Mouse (Mus musculus): ENCODE data around the gene Fermt2. TPM values are rescaled to one million over a fixed set of nuclear protein-coding genes. Genes with fewer than 3 reads are reported as not detected.
"Not testable (repeated sequence)": the region's sequence is repeated elsewhere in the genome, so short reads cannot be mapped to it uniquely, and the experiment has no call there.

Fermt2 gene
- polyA plus RNA-seq, 1 experiment: 19.3 TPM

GRCm38 (mm10) chr14:45504422-45505113 lies 25.4 kb downstream of the Fermt2 start:
- TF ChIP-seq POLR2A (IDR thresholded peaks at IDR 0.05; ENCODE audit: borderline replicate concordance, control insufficient read depth, low read depth, low read length) (no peak), CTCF (IDR thresholded peaks at IDR 0.05; ENCODE audit: control insufficient read depth, insufficient read depth, low read length) (no peak)
- 82% methylated on average over 10 of the region's 10 CpGs for WGBS
- no peaks in the 10 kb centered on the region for H3K4me1 ChIP-seq (ENCODE audit: control insufficient read depth, insufficient read depth, low read length)
- H3K4me3 ChIP-seq (replicated peaks; ENCODE audit: control insufficient read depth, low read depth, low read length): no peak overlapping the region
- H3K27ac ChIP-seq (ENCODE audit: control insufficient read depth, insufficient read depth, low read depth, low read length, poor library complexity): no peak overlapping the region

- Histone ChIP-seq H3K4me3 (replicated peaks; ENCODE audit: control insufficient read depth, low read depth, low read length) (no peak overlapping the region), H3K4me1 (ENCODE audit: control insufficient read depth, insufficient read depth, low read length) (no peaks in the 10 kb centered on the region), H3K27ac (ENCODE audit: control insufficient read depth, insufficient read depth, low read depth, low read length, poor library complexity) (no peak overlapping the region)
- 65% methylated on average over 3 of the region's 3 CpGs for WGBS
- TF ChIP-seq CTCF (IDR thresholded peaks at IDR 0.05; ENCODE audit: control insufficient read depth, insufficient read depth, low read length) (no peak), POLR2A (IDR thresholded peaks at IDR 0.05; ENCODE audit: borderline replicate concordance, control insufficient read depth, low read depth, low read length) (no peak)
These were observed 26.0 kb downstream of the Fermt2 start for GRCm38 (mm10) chr14:45503934-45504333.

GRCm38 (mm10) chr14:45500052-45500451 lies 29.9 kb downstream of the Fermt2 start:
- no peaks in the 10 kb centered on the region for H3K4me1 ChIP-seq (ENCODE audit: control insufficient read depth, insufficient read depth, low read length)
- H3K4me3 ChIP-seq (replicated peaks; ENCODE audit: control insufficient read depth, low read depth, low read length): no peak overlapping the region
- TF ChIP-seq CTCF (IDR thresholded peaks at IDR 0.05; ENCODE audit: control insufficient read depth, insufficient read depth, low read length): no peak
- H3K27ac ChIP-seq (ENCODE audit: control insufficient read depth, insufficient read depth, low read depth, low read length, poor library complexity): no peak overlapping the region
- WGBS: 89% methylated on average over 11 of the region's 11 CpGs

- TF ChIP-seq CTCF (IDR thresholded peaks at IDR 0.05; ENCODE audit: control insufficient read depth, insufficient read depth, low read length): no peak
- no peak for TF ChIP-seq POLR2A (IDR thresholded peaks at IDR 0.05; ENCODE audit: borderline replicate concordance, control insufficient read depth, low read depth, low read length)
- no peaks in the 10 kb centered on the region for H3K4me1 ChIP-seq (ENCODE audit: control insufficient read depth, insufficient read depth, low read length)
- no peak overlapping the region for H3K4me3 ChIP-seq (replicated peaks; ENCODE audit: control insufficient read depth, low read depth, low read length)
- no peak overlapping the region for H3K27ac ChIP-seq (ENCODE audit: control insufficient read depth, insufficient read depth, low read depth, low read length, poor library complexity)
- 96% methylated on average over 3 of the region's 3 CpGs for whole genome bisulfite sequencing
These were observed 32.8 kb downstream of the Fermt2 start for GRCm38 (mm10) chr14:45497116-45497515.

GRCm38 (mm10) chr14:45495810-45496209 lies 34.1 kb downstream of the Fermt2 start:
- not testable (repeated sequence) for H3K27ac ChIP-seq (ENCODE audit: control insufficient read depth, insufficient read depth, low read depth, low read length, poor library complexity); H3K4me1 ChIP-seq (ENCODE audit: control insufficient read depth, insufficient read depth, low read length); H3K4me3 ChIP-seq (replicated peaks; ENCODE audit: control insufficient read depth, low read depth, low read length)
- 86% methylated on average over 14 of the region's 14 CpGs for WGBS

- TF ChIP-seq POLR2A (IDR thresholded peaks at IDR 0.05; ENCODE audit: borderline replicate concordance, control insufficient read depth, low read depth, low read length) (no peak), CTCF (IDR thresholded peaks at IDR 0.05; ENCODE audit: control insufficient read depth, insufficient read depth, low read length) (no peak)
- Histone ChIP-seq H3K27ac (ENCODE audit: control insufficient read depth, insufficient read depth, low read depth, low read length, poor library complexity) (no peak overlapping the region), H3K4me1 (ENCODE audit: control insufficient read depth, insufficient read depth, low read length) (no peaks in the 10 kb centered on the region), H3K4me3 (replicated peaks; ENCODE audit: control insufficient read depth, low read depth, low read length) (no peak overlapping the region)
- WGBS: 83% methylated on average over 4 of the region's 4 CpGs
These were observed 36.0 kb downstream of the Fermt2 start for GRCm38 (mm10) chr14:45493891-45494290.

GRCm38 (mm10) chr14:45492668-45493067 lies 37.2 kb downstream of the Fermt2 start:
- 77% methylated on average over 4 of the region's 4 CpGs for WGBS
- no peaks in the 10 kb centered on the region for H3K4me1 ChIP-seq (ENCODE audit: control insufficient read depth, insufficient read depth, low read length)
- H3K4me3 ChIP-seq (replicated peaks; ENCODE audit: control insufficient read depth, low read depth, low read length): no peak overlapping the region
- H3K27ac ChIP-seq (ENCODE audit: control insufficient read depth, insufficient read depth, low read depth, low read length, poor library complexity): no peak overlapping the region
- TF ChIP-seq CTCF (IDR thresholded peaks at IDR 0.05; ENCODE audit: control insufficient read depth, insufficient read depth, low read length): no peak
- no peak for TF ChIP-seq POLR2A (IDR thresholded peaks at IDR 0.05; ENCODE audit: borderline replicate concordance, control insufficient read depth, low read depth, low read length)

GRCm38 (mm10) chr14:45492038-45492437 lies 37.9 kb downstream of the Fermt2 start:
- TF ChIP-seq CTCF (IDR thresholded peaks at IDR 0.05; ENCODE audit: control insufficient read depth, insufficient read depth, low read length): no peak
- TF ChIP-seq POLR2A (IDR thresholded peaks at IDR 0.05; ENCODE audit: borderline replicate concordance, control insufficient read depth, low read depth, low read length): no peak
- WGBS: 50% methylated on average over 4 of the region's 4 CpGs
- Histone ChIP-seq H3K4me3 (replicated peaks; ENCODE audit: control insufficient read depth, low read depth, low read length) (no peak overlapping the region), H3K27ac (ENCODE audit: control insufficient read depth, insufficient read depth, low read depth, low read length, poor library complexity) (no peak overlapping the region), H3K4me1 (ENCODE audit: control insufficient read depth, insufficient read depth, low read length) (no peaks in the 10 kb centered on the region)

- not testable (repeated sequence) for H3K4me1 ChIP-seq (ENCODE audit: control insufficient read depth, insufficient read depth, low read length); H3K4me3 ChIP-seq (replicated peaks; ENCODE audit: control insufficient read depth, low read depth, low read length)
- 69% methylated on average over 2 of the region's 2 CpGs for WGBS
These were observed 42.7 kb downstream of the Fermt2 start for GRCm38 (mm10) chr14:45487201-45487600.

GRCm38 (mm10) chr14:45483361-45483760 lies 46.6 kb downstream of the Fermt2 start:
- WGBS: 80% methylated on average over 11 of the region's 11 CpGs
- not testable (repeated sequence) for H3K4me3 ChIP-seq (replicated peaks; ENCODE audit: control insufficient read depth, low read depth, low read length); H3K27ac ChIP-seq (ENCODE audit: control insufficient read depth, insufficient read depth, low read depth, low read length, poor library complexity); H3K4me1 ChIP-seq (ENCODE audit: control insufficient read depth, insufficient read depth, low read length)

More at GRCm38 (mm10) chr14:45487201-45487600, 42.7 kb downstream of the Fermt2 start:
- H3K27ac ChIP-seq (ENCODE audit: control insufficient read depth, insufficient read depth, low read depth, low read length, poor library complexity): not testable (repeated sequence)
